Mouse (Mus musculus): ENCODE data around the gene Hsd17b13.

GRCm38 (mm10) chr5:103938547-103939349, 38.5 kb downstream of the Hsd17b13 start:
- TF ChIP-seq POLR2A (IDR thresholded peaks at IDR 0.05; ENCODE audit: insufficient read depth, low read depth, low read length): no peak
- TF ChIP-seq CTCF (IDR thresholded peaks at IDR 0.05; ENCODE audit: insufficient read depth, low read depth, low read length): no peak
